Mouse (Mus musculus) stomach, postnatal 0 days (tissue): ENCODE results near the gene Pdss2. TPM values are rescaled to one million over a fixed set of nuclear protein-coding genes. Genes with fewer than 3 reads are reported as not detected.

Experiments
- ATAC-seq: fragments of 200-750 bp; cut with Nextera tagmentation; 2 replicates; pipeline ENCODE4 v1.8.0; 2017; ENCODE audit not compliant: low FRiP score, low TSS enrichment
- DNase-seq: peaks from one replicate; pipeline ENCODE4 v3.0.0-alpha.2; 2016; ENCODE audit warnings: low spot score
- H3K27ac ChIP-seq: fragments of 300-500 bp; sonication (generic); replicated peaks from 2 replicates; pipeline ENCODE4 v1.5.1; 2014; ENCODE audit warnings: mild to moderate bottlenecking, control low read depth
- H3K27me3 ChIP-seq: fragments of 300-500 bp; sonication (generic); 2 replicates; pipeline ENCODE4 v1.6.1; 2014; ENCODE audit warnings: low read length; ENCODE audit not compliant: control insufficient read depth, insufficient read depth
- H3K36me3 ChIP-seq: fragments of 300-500 bp; sonication (generic); 2 replicates; pipeline ENCODE4 v1.6.1; 2014; ENCODE audit warnings: low read length, mixed read lengths; ENCODE audit not compliant: control insufficient read depth, insufficient read depth
- H3K4me1 ChIP-seq: fragments of 300-500 bp; sonication (generic); replicated peaks from 2 replicates; pipeline ENCODE4 v1.6.1; 2014; ENCODE audit warnings: antibody characterized with exemption; ENCODE audit not compliant: control insufficient read depth, insufficient read depth
- H3K4me2 ChIP-seq: fragments of 300-500 bp; sonication (generic); replicated peaks from 2 replicates; pipeline ENCODE4 v1.6.1; 2014; ENCODE audit warnings: low read depth, mild to moderate bottlenecking, control low read depth, moderate library complexity
- H3K4me3 ChIP-seq: fragments of 300-500 bp; sonication (generic); 2 replicates; pipeline ENCODE4 v1.5.1; 2014; ENCODE audit warnings: low read depth, low read length, control low read depth
- H3K9ac ChIP-seq: fragments of 300-500 bp; sonication (generic); 2 replicates; pipeline ENCODE4 v1.6.1; 2014; ENCODE audit warnings: mild to moderate bottlenecking, low read length, control low read depth, mixed read lengths
- H3K9me3 ChIP-seq: fragments of 300-500 bp; sonication (generic); 2 replicates; pipeline ENCODE4 v1.6.1; 2016; ENCODE audit warnings: low read length; ENCODE audit not compliant: control insufficient read depth
- CTCF ChIP-seq: IDR thresholded peaks from 2 replicates; pipeline ENCODE4 v1.5.1; 2016; ENCODE audit warnings: antibody characterized with exemption, low read depth, mild to moderate bottlenecking, moderate library complexity
- EP300 ChIP-seq: optimal IDR thresholded peaks from 2 replicates; pipeline ENCODE3; 2016; ENCODE audit warnings: antibody characterized with exemption
- WGBS: fragments of 180-500 bp; shearing (Covaris S2); extraction: QIAGEN DNeasy Blood & Tissue Kit; methylation state at CpG from one replicate; pipeline ENCODE4 v1.1.7; 2014; 5-methylcytosine and 5-hydroxymethylcytosine counted together
- polyA plus RNA-seq: library from polyadenylated mRNA; unstranded; fragments of >200 nt; fragmentation: Nextera tagmentation; extraction: Ambion mirVana; gene quantifications from 2 replicates; pipeline ENCODE4 v1.2.1, GENCODE M21; 2015

Pdss2 gene
- polyA plus RNA-seq, 1 experiment from 2014 or later: 6.2 TPM

DNA sequence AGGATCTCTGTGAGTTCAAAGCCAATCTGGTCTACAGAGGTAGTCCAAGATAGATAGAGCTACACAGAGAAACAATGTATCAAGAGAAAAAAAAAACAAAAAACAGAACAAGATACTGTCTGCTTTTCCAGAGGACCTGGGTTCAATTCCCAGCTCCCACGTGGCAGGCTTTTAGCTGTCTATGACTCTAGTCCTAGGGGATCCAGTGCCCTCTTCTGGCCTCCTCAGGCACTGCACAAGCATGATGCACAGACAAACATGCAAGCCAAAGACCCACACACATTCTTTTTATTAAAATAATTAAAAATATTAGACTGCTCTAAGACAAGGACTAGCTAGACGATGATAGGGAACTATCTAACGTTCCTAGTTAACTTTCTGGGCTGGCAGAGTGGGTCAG lies 214.5 kb downstream of the Pdss2 start:
- no peak for ATAC-seq
- no peak overlapping the region for H3K4me2 ChIP-seq
- H3K27me3 ChIP-seq: no peaks in the 10 kb centered on the region
- H3K4me3 ChIP-seq: no peak overlapping the region
- no peak overlapping the region for H3K27ac ChIP-seq
- no peaks in the 10 kb centered on the region for H3K9me3 ChIP-seq
- H3K36me3 ChIP-seq: no peaks in the 10 kb centered on the region
- 92% methylated on average over 3 of the region's 3 CpGs for WGBS
- DNase-seq: no peak
- no peaks in the 10 kb centered on the region for H3K4me1 ChIP-seq
- H3K9ac ChIP-seq: no peak overlapping the region
- TF ChIP-seq EP300: no peak
- peak; percentile 34 for TF ChIP-seq CTCF

DNA sequence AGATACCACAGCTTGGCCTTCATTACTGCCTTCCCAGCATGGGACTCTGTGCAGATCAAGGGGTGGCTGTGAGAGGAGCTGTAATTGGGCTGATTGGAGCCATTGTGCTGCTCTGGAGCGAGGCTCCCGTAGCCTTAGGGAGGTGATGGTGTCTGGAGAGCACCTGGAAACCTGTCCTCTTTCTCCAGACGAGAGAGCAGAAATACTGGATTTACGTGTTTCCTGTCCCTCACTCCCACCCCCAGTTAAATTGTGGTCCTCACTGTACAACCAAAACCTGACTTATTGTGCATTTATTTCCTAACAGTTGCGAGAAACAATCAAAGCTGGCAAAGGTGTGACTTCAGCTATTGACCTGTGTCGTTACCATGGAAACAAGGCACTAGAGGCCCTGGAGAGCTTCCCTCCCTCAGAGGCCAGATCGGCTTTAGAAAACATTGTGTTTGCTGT lies 218.2 kb downstream of the Pdss2 start:
- H3K4me1 ChIP-seq: no peaks in the 10 kb centered on the region
- no peak overlapping the region for H3K4me2 ChIP-seq
- ATAC-seq (no peak), DNase-seq (no peak)
- H3K27me3 ChIP-seq: no peaks in the 10 kb centered on the region
- no peak overlapping the region for H3K27ac ChIP-seq
- H3K4me3 ChIP-seq: no peak overlapping the region
- H3K36me3 ChIP-seq: no peaks in the 10 kb centered on the region
- WGBS: 43% methylated on average over 7 of the region's 7 CpGs
- H3K9me3 ChIP-seq: no peaks in the 10 kb centered on the region
- H3K9ac ChIP-seq: no peak overlapping the region
- TF ChIP-seq CTCF (no peak), EP300 (no peak)

DNA sequence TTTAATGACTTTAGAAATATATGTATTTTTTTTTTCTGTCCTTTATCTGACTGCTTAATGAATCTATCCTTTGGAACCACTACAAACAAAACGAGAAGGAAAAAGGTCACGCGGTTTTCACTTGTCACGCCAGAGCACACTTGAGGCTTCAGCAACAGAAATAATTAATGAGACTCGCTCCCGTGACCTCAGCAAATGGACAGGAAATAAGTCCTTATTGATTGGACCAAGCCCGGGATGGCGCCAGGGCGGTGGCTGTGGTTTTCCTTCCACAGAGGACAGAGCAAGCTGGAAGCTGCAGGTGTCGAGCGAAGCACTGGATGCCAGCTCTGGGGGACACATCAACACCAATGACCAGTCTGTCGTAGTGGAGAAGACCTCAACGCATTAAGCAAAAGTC lies 218.8 kb downstream of the Pdss2 start:
- 46% methylated on average over 13 of the region's 13 CpGs for WGBS
- peak; percentile 38 for DNase-seq
- no peak for TF ChIP-seq EP300
- TF ChIP-seq CTCF: no peak
- Histone ChIP-seq H3K4me3 (no peak overlapping the region), H3K4me2 (no peak overlapping the region), H3K4me1 (no peaks in the 10 kb centered on the region), H3K27me3 (no peaks in the 10 kb centered on the region), H3K9ac (no peak overlapping the region), H3K27ac (no peak overlapping the region), H3K36me3 (no peaks in the 10 kb centered on the region), H3K9me3 (no peaks in the 10 kb centered on the region)
- ATAC-seq: peak; percentile 45; the same call in 1 of the 2 replicates

DNA sequence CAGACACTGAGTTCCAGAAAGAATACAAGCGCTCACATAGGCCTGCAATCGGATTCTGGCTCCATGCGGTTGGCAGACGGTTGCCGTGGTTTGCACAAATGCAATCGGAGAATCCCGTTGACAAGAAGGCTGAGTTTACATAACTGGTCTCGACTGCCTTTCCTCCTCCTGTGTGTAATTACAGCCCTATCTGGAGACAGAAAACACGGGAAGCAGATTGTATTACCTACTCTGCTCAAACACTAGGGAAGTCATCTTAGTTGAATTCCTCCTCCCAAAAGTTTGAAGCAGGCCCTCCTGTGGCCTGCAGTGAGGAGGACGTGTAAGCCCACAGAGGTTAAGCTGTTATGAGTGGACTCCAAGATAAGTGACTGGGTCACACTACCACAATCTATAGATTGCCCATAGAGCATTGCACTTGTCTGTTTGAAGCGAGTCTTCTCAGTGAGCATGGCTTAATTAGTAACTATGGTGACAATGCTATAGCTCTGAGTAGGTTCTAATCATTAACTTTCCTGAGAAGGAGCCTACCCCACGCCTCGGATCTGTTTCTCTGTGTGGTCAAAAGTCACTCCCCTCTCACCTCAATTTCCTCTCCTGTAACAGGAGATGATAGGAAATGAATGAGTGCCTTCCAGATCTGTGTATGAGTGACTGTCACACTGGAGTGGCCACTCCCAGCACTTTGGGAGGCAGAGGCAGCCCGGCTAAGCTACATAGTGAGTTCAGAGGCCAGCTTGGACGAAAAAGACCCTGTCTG lies 219.9 kb downstream of the Pdss2 start:
- no peaks in the 10 kb centered on the region for H3K36me3 ChIP-seq
- ATAC-seq: peak; percentile 78
- 50% methylated on average over 15 of the region's 15 CpGs for WGBS

DNA sequence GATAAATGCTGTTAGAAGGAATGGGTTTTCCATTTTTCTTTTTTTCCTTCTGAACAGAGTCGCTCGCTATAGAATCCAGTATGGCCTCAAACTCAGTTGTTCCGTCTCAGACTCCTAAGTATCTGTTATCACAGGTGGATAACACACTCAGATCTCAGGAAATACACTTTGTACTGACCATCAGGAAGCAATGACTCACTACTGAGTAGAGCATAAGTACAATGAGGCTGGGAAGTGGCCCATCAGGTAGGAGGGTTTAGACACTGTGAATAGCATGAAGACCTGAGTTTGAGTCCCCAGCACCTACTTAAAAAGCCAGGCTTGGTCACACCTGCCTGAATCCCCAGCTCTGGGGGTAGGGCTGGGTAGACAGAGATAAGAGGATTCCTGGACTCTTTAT lies 227.4 kb downstream of the Pdss2 start:
- no peak overlapping the region for H3K27ac ChIP-seq
- no peaks in the 10 kb centered on the region for H3K9me3 ChIP-seq
- no peaks in the 10 kb centered on the region for H3K27me3 ChIP-seq
- H3K4me1 ChIP-seq: no peaks in the 10 kb centered on the region
- ATAC-seq (peak; percentile 70), DNase-seq (no peak)
- no peak for TF ChIP-seq EP300
- H3K36me3 ChIP-seq: no peaks in the 10 kb centered on the region
- no peak overlapping the region for H3K4me2 ChIP-seq
- no peak overlapping the region for H3K4me3 ChIP-seq
- 88% methylated on average over 3 of the region's 3 CpGs for WGBS
- no peak overlapping the region for H3K9ac ChIP-seq

More for the DNA sequence above, 219.9 kb downstream of the Pdss2 start:
- Histone ChIP-seq H3K27ac (no peak overlapping the region), H3K9ac (no peak overlapping the region), H3K27me3 (no peaks in the 10 kb centered on the region), H3K4me3 (no peak overlapping the region), H3K9me3 (no peaks in the 10 kb centered on the region), H3K4me1 (no peaks in the 10 kb centered on the region), H3K4me2 (no peak overlapping the region)
- TF ChIP-seq CTCF (no peak), EP300 (no peak)
- peak; percentile 29 for DNase-seq

DNA sequence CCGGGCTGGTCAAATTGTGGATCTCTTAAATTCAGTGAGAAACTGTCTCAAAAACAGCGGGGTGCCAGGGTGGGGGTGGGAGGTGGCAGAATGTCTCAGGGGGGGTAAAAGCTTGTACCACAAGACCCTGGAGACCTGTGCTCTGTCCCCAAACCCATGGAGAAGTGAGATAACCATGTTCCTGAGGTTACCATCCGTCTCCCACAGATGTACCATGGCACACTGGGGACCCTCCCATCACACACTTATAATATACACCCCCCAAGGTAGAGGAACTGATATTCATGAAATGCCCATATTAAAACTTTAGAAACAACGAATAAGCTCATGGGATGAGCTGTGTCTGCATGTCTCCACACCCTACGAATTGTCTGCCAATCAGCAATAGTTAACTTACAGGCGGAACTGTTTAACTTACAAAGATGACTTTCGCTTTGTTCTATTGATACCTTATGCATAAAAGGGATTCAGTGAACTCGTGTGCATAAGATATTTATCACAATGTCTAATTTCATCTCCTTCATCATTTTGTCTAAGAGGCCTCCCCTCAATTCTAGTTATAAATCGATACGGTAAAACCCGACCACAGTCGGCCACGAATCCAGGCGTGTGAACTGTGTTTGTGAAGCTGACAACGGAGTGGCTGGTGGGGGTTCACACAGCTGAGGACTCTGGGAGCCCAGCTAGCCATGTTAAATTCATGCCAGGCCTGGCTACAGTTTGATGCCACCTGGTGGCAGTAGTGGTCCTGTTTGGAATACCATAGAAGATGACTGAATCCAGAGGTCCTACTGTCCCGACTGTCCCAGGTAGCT lies 230.8 kb downstream of the Pdss2 start:
- DNase-seq (peak; percentile 74), ATAC-seq (peak; percentile 74)
- Histone ChIP-seq H3K4me1 (no peaks in the 10 kb centered on the region), H3K4me3 (peak overlapping the region; percentile 29), H3K4me2 (peak overlapping the region; percentile 46), H3K36me3 (no peaks in the 10 kb centered on the region), H3K27ac (no peak overlapping the region), H3K9me3 (no peaks in the 10 kb centered on the region), H3K9ac (no peak overlapping the region), H3K27me3 (no peaks in the 10 kb centered on the region)
- TF ChIP-seq CTCF (peak; percentile 82), EP300 (no peak)
- 17% methylated on average over 16 of the region's 16 CpGs for WGBS
